Mouse (Mus musculus) liver, embryonic 14.5 days (tissue): ENCODE measurements around the gene Foxp2.

Source experiments
- CTCF ChIP-seq: IDR thresholded peaks from 2 replicates; pipeline ENCODE4 v1.5.1; 2016; ENCODE audit warnings: antibody characterized with exemption, low read depth, control low read depth
- EP300 ChIP-seq: IDR thresholded peaks from 2 replicates; pipeline ENCODE4 v1.6.1; 2016; ENCODE audit warnings: antibody characterized with exemption, low read depth

GRCm38 (mm10) chr6:14900579-14901021 lies 549 bp upstream of the Foxp2 start:
- no peak for TF ChIP-seq EP300
- TF ChIP-seq CTCF = no peak
